Mouse (Mus musculus): ENCODE results near the gene Zfp52. TPM values are rescaled to one million over a fixed set of nuclear protein-coding genes. Genes with fewer than 3 reads are reported as not detected.

Zfp52 gene
- 0.16 and 0.38 TPM in 2 replicates for polyA plus RNA-seq (2012; ENCODE audit: low replicate concordance)

GRCm38 (mm10) chr17:21535096-21536001, at the start of gene Zfp52:
Zfp52 (plus strand) TSS chr17:21535539.

GRCm38 (mm10) chr17:21488760-21489499, 46.4 kb upstream of the Zfp52 start, which contains the start of gene Zfp53:
Zfp53 (plus strand) TSS chr17:21488998.

GRCm38 (mm10) chr17:21566728-21567349, 31.5 kb downstream of the Zfp52 start, which contains the start of gene Zfp948:
Zfp948 (plus strand) TSS chr17:21567008.

Other genes starting within 250 kb of the Zfp52 start
- not detected in 2 replicates for gene Vmn1r237, start 223.7 kb upstream of the Zfp52 start, polyA plus RNA-seq (2012; ENCODE audit: low replicate concordance)
- gene Zfp677, start 151.8 kb upstream of the Zfp52 start, polyA plus RNA-seq (2012; ENCODE audit: low replicate concordance) = 0.20 TPM in 1 of 2 replicates, not detected in the other
- 0.17 and 0.35 TPM in 2 replicates for gene Zfp54, start 112.3 kb upstream of the Zfp52 start, polyA plus RNA-seq (2012; ENCODE audit: low replicate concordance)
- gene Zfp51, start 85.2 kb upstream of the Zfp52 start, polyA plus RNA-seq (2012; ENCODE audit: low replicate concordance) = 0.09 and 1.2 TPM in 2 replicates
- gene Zfp53, start 46.5 kb upstream of the Zfp52 start, polyA plus RNA-seq (2012; ENCODE audit: low replicate concordance) = 0.66 and 1.7 TPM in 2 replicates
- gene Zfp948, start 31.5 kb downstream of the Zfp52 start, polyA plus RNA-seq (2012; ENCODE audit: low replicate concordance) = 0.32 and 2.1 TPM in 2 replicates
- gene Zfp983, start 115.1 kb downstream of the Zfp52 start, polyA plus RNA-seq (2012; ENCODE audit: low replicate concordance) = 0.34 TPM in 1 of 2 replicates, not detected in the other
- gene Gm10226, start 156.3 kb downstream of the Zfp52 start, polyA plus RNA-seq (2012; ENCODE audit: low replicate concordance) = not detected in 2 replicates
- gene Zfp760, start 172.2 kb downstream of the Zfp52 start, polyA plus RNA-seq (2012; ENCODE audit: low replicate concordance) = 0.10 and 1.2 TPM in 2 replicates
- gene Zfp229, start 195.3 kb downstream of the Zfp52 start, polyA plus RNA-seq (2012; ENCODE audit: low replicate concordance) = 1.0 and 3.1 TPM in 2 replicates